Mouse (Mus musculus) adrenal gland, adult 8-10 months (tissue): ENCODE measurements around the gene Meioc. TPM values are rescaled to one million over a fixed set of nuclear protein-coding genes. Genes with fewer than 3 reads are reported as not detected.

Source experiments
- DNase-seq: peaks from one replicate; pipeline ENCODE4 v3.0.0; 2022
- total RNA-seq, 4 experiments: library from RNA; stranded (reverse); gene quantifications; 2 replicates each; pipeline ENCODE4 v1.2.4; 2022

Meioc gene
- not detected for total RNA-seq

- DNase-seq = no peak
Observed at GRCm38 (mm10) chr11:102663416-102663815, at the start of gene Meioc. Gene Meioc (plus strand): TSS chr11:102663716.

- no peak for DNase-seq
Observed at GRCm38 (mm10) chr11:102619449-102619848, 44.1 kb upstream of the Meioc start.

GRCm38 (mm10) chr11:102623876-102624789 is 39.4 kb upstream of the Meioc start:
- DNase-seq = no peak

GRCm38 (mm10) chr11:102624888-102625407 is 38.6 kb upstream of the Meioc start:
- DNase-seq = no peak

GRCm38 (mm10) chr11:102627171-102627931 is 36.2 kb upstream of the Meioc start:
- DNase-seq = no peak

GRCm38 (mm10) chr11:102628529-102628928 is 35.0 kb upstream of the Meioc start:
- DNase-seq = no peak

- no peak for DNase-seq
Observed at GRCm38 (mm10) chr11:102629375-102629774, 34.1 kb upstream of the Meioc start.

- DNase-seq = no peak
Observed at GRCm38 (mm10) chr11:102630731-102631130, 32.8 kb upstream of the Meioc start.

GRCm38 (mm10) chr11:102631203-102631602 is 32.3 kb upstream of the Meioc start:
- DNase-seq = no peak

- DNase-seq = no peak
Observed at GRCm38 (mm10) chr11:102632725-102633124, 30.8 kb upstream of the Meioc start.

- DNase-seq = no peak
Observed at GRCm38 (mm10) chr11:102633379-102633778, 30.1 kb upstream of the Meioc start.

GRCm38 (mm10) chr11:102636887-102637286 is 26.6 kb upstream of the Meioc start:
- no peak for DNase-seq

GRCm38 (mm10) chr11:102643891-102644382 is 19.6 kb upstream of the Meioc start:
- DNase-seq = peak; percentile 63

- no peak for DNase-seq
Observed at GRCm38 (mm10) chr11:102646226-102646625, 17.3 kb upstream of the Meioc start.

- DNase-seq = no peak
Observed at GRCm38 (mm10) chr11:102647885-102648284, 15.6 kb upstream of the Meioc start.

GRCm38 (mm10) chr11:102651381-102651780 is 12.1 kb upstream of the Meioc start:
- peak; percentile 39 for DNase-seq

- DNase-seq = no peak
Observed at GRCm38 (mm10) chr11:102652844-102653243, 10.7 kb upstream of the Meioc start.

GRCm38 (mm10) chr11:102655888-102656287 is 7.6 kb upstream of the Meioc start:
- no peak for DNase-seq

- no peak for DNase-seq
Observed at GRCm38 (mm10) chr11:102656326-102656926, 7.1 kb upstream of the Meioc start.

- DNase-seq = no peak
Observed at GRCm38 (mm10) chr11:102656931-102657330, 6.6 kb upstream of the Meioc start.

- no peak for DNase-seq
Observed at GRCm38 (mm10) chr11:102665151-102665550, 1.6 kb downstream of the Meioc start.

GRCm38 (mm10) chr11:102665637-102666435 is 2.3 kb downstream of the Meioc start:
- DNase-seq = no peak
